Mouse (Mus musculus) erythroblast, embryonic 14.5 days (primary cell): ENCODE results near the gene Gemin2.

Experiments used
- GATA1 ChIP-seq: IDR thresholded peaks from 2 replicates; pipeline ENCODE4 v1.6.1; 2012; ENCODE audit warnings: low read length, inconsistent platforms, mixed read lengths
- TAL1 ChIP-seq: IDR thresholded peaks from 3 replicates; pipeline ENCODE4 v1.6.1; 2012; ENCODE audit warnings: low read length, inconsistent platforms, mixed read lengths

DNA sequence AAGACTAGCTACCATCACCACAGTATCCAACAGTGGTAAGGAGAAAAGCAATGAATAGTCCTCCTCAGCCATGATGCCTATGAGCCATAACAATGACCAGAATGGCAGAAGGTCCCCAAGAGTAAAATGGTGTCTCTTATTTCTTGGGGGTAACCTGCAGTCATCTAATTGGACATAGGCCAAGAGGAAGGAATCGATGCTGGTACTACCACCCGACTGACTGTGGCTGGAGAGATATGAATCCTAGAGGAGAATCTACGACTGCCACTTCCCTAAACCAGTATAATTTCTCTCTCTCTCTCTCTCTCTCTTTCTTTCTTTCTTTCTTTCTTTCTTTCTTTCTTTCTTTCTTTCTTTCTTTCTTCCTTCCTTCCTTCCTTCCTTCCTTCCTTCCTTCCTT, 39.3 kb downstream of the Gemin2 start:
- TF ChIP-seq TAL1 (no peak), GATA1 (no peak)
